Mouse (Mus musculus) frontal cortex, postnatal 14 days (tissue): ENCODE results near the gene Dock8.

Source experiments
- DNase-seq, 2 experiments: peaks; one replicate each; pipeline ENCODE4 v3.0.0; 2022; ENCODE audit warnings: low spot score in 2 of 2

The Dock8 gene

DNA sequence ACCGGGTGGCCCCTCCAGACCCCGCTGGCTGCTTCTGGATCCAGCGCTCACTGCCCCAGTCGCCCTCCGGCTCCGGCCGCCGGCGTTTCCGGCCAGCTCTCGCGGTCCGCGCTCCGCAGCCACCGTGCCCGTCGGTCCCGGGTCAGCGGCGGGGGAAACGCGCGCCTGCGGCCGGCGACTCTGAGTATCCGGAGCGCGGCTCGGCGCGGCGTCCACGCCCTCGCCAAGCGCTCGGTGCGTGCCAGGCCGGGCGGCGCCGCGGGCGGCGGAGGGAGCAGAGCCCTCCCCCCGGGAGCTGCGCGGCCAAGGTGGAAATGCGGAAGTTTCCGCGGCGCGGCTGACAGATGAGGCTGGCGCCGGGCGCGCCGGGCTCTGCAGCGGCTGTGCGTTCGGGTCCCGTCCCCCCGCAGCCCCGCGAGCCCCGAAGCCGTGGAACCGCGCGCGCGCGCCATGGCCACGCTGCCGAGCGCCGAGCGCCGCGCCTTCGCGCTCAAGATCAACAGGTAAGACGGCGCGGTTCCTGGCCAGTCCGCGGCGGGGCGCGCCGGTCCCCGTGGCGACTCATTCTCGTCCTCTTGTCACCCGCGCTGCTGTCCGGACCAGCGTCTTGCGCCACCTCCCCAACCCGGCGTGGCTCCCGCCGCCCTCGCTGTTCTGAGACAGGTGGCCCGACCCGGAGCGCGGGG, at the start of gene Dock8:
Gene Dock8 (plus strand): TSS at position 334 of the 686 bp plus-strand sequence.
- peak; percentile 10 to 18 for DNase-seq

DNA sequence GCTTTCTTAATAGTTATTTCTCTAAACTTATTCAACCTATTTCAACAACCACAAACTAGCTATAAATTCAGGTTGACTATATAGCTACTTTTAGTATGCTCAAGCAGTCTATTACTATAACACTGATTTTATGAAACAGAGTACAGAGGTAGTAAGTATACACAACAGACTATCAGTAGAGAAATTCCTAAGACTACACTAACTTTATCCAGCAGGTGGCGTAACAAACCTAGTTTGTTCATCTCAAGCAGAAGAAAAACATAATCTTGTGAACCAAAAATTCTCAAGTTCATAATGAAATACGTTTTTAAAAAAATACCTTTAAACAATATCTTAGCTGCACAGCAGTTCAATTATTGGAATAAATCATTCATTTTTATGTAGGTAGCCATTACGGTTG, 40.8 kb upstream of the Dock8 start:
- DNase-seq = no peak

DNA sequence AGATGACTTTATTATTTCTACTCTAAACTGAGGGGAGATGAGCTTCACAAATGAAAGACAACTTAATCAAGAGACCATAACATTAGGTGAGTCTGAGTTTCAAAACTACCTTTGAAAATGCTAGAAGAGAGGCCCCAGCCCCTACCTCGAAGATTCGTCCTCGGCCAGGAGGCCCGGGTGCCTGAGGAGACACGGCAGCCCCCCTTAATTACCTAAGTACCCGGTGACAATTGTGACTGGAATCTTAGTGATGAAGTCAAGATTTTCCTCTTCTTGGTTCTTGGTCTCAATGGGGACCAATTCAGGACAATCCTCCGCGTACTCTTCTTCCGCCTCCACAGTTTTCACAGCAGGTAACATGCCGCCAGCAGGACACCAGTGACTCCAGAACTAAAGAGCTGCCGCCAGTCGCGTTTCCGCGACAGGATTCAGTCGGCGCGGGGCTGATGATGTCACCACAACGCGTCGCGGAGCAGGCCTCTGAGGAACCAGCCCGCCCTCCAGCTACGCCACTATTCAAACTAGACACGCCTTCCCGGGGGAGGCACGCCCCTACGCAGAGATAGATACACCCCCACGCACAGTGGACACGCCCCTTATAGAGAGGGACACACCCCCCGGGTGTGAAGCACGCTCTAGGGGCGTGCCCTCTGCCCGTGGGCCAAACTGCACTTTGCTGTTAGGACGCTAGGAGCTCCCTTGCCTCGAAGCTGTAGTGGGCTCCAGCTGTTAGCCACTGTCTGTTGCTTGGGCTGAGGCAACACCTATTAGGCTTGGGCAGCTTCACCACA, 38.0 kb upstream of the Dock8 start, which contains the start of gene Cbwd1:
Gene Cbwd1 (minus strand): TSS at position 439 of the 791 bp plus-strand sequence.
- peak; percentile 94 to 96 for DNase-seq

DNA sequence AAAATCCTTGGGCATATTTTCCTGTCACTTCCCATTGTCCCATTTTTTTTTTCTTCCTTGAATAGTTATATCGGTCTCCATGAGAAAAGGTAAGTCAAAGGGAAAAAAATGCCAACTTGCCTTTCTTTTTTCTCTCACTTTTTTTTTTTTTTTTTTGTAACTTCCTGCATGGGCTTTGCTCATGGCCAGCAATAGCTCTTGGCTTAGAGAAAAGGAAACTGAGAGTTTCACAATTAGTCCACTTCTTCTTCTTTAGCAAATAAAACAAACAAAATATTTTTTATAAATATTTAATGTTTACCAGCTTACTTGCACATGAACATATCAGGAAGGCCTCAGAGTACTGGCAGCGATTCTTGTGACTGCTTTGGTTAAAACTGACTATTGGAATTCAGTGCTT, 33.1 kb upstream of the Dock8 start:
- DNase-seq = no peak

DNA sequence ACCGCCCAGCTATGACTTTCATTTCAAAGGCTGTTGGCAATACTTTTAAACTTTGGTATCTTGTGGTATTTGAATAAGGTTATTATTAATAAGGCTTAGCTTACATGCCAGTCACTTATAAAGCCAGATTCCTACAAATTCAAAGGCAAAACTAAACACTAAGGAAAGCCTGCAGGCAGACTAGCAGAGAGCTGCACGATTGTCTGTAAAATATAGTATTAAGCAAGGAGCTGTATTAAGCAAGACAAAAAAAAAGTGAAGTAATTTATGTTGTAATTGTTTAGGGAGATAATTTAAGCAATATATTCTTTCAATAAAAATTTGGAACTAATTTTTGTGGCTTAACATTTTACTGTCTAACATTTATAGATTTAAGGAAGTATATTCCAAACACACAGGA, 32.4 kb upstream of the Dock8 start:
- DNase-seq = no peak

DNA sequence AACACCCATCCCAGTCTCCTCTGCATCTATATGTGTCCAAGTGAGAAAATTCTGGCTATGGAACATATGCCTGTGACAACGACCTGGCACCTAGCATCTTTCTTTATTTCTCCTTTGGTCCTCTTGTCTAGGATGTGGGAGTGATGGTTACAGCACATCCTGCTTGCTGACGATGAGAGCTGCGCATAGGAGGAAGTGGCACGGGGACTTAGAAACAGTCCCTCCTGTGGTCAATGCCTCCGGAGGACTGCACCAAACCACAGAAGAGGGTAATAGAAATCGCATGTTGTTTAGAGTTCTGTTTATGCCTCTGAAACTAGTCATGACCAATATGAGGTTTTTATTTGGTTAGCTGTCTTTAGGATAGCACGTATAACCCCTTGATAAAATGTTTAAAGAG, 28.0 kb upstream of the Dock8 start:
- DNase-seq = no peak

DNA sequence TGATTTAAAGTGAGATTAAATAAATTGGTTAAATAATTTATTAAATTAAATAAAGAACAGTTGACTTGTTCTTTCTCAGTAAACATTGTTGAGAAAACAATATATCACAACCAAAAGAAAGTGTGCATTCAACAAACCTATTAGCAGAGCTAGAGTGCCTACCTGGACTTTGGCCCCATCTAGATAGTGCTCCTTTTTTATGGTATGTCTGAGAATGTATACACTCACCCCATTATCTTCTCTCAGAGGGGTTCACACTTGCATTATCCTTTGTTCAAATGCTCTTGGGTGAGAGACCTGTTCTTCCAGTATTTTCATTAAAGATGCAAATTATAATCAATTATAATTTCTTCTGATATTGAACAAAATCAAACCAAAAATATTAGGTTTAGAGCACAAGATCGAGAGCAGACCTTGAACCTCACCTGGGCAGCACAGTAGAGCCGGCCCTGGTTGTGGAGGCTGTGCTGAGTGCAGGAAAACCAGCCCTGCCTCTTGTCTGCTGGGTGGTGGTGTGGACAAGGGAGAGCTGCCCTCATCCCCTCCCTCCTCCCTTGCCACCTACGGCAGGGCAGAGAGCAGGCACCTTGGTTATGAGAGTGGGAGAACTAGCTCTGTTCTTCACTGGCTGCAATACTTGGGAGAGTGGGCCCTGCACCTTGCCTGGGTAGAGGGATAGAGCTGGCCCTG, 26.5 kb upstream of the Dock8 start:
- DNase-seq = no peak

DNA sequence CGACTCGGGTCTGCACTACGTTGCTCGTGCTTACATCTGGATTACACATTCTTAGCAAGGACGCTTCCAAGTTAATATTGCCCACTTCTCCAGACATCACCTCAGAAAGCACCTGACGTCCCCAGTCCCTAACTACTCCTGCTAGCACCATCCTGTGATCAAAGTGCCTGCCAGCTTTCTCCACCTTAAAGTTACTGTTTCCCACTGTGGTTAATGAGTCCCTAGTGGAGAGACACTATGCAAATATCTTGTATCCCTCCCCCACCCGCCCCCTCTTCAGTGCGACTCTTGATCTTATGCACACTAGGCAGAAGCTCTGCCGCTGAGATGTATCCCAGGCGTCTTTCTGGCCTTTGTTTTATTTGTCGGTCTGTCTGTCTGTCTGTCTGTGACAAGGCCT, 21.3 kb upstream of the Dock8 start:
- DNase-seq = no peak

DNA sequence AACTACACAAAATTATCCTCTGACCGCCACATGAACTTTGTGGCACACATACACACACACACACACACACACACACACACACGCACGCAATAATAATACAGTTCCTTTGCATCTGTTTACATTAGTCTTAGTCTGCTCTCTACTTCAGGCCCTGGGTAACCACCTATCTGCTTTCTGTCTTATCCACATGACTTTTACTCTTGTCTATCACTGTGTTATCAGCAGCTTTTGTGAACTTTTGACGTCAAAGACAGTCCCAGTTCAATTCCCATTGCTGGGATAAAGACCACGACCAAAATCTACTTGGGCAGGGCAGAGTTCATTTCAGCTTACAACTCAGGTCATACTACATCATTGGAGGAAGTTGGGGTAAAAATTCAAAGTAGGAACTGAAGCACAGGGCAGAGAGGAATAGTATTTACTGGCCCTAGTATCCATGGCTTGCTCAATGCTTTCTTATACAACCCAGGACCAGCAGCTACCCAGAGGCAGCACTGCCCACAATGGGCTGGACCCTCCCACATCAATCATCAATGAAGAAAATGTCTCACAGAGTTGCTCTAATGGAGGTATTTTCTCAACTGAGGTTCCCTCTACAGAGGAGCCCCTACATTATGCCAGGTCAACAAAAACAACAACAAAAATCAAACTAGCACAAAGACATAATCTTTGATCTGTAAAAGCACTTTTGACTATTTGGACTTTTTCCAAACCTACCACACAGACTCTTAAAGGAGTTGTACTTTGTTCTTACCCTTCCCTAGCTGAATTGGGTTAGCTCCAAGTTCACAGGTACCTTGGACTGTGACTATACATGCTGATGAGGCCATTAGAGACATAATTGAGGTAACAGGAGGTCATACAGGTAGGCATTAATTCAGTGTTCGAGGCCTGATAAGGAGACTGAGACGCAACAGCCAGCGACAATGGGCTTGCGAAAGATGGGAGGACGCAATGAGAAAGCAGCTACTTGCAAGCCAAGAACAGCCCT, 20.2 kb upstream of the Dock8 start:
- DNase-seq = no peak

DNA sequence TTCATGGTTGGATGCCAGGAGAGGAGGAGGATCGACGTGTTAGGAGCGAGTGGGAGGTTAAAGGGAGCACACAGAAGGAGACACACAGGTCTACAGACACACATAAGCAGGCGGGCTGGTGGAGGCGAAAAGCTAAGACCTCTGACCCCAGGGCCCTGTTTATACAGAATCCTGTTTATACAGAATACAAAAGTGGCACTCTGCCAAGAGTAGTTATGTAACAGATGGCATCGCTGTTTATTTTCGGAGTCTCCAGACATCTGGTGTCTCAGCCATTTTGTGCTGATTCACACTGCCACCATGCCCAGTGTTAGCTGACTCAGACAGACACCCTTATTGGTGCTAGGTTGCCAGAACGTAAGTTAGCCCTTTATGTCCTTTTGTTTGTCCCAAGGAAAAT, 18.0 kb upstream of the Dock8 start:
- peak in 1 of 2 experiments; percentile 9 for DNase-seq

DNA sequence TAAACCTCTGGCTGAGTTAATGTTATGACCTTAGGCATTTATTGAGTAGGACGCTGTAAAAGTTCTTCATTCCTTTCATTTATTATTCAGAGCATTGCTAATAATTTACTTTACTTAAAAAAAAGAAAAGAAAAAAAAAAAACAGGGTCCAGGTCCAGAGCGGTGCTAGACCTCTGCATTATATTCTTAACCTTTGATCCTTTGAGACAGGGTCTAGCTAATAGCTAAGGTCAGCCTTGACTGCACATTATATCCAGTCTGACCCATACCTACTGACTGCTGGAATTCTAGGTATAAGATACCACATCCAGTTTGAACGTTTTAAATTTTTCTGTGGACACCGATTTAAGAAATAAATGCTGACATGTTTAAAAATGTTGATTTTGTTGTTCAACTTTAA, 16.3 kb upstream of the Dock8 start:
- no peak for DNase-seq

DNA sequence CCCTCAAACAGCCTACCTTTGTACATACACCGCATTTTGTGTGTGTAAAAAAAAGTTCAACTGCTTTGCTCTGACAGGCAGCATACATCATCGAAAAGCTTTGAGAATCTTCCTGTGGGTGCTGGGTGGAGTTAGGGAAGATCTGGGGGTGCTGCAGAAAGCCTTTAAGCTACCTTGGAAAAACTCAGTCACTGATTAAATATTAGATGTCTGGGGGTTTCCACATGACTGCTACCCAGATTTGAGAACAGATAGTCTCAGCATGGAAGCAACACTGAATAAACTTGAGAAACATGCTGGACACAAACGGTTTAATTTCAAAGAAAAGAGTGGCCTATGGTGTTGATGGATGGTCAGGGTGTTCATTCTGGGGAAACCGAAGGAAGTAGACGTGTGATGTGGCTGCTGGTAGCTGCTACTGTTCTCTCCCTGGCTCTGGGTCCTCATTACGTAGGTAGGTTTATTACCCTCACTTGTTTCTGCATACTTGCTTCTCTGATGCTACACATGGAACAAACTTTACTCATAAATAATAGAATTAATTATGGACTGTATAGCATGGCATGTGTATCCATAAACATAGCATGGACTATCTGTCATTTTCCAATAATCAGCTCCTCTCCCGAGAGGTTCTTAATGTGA, 15.4 kb upstream of the Dock8 start:
- DNase-seq = no peak

DNA sequence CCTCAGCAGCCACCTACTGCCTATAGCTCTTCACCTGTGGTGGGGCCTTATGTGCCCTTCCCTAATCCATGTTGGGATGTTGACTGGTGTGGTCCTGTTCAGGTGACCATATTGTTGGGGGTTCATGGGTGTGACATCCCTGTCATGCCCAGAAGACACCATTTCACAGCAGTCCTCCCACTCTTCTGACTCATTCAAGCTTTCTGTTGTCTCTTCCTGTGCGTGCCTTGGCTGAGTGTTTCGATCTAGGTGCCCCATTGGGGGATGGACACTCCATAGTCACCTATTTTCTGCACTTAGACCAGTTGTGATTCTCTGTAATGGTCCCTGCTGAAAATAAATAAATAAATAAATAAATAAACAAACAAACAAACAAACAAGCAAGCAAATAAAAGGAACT, 14.3 kb upstream of the Dock8 start:
- no peak for DNase-seq

DNA sequence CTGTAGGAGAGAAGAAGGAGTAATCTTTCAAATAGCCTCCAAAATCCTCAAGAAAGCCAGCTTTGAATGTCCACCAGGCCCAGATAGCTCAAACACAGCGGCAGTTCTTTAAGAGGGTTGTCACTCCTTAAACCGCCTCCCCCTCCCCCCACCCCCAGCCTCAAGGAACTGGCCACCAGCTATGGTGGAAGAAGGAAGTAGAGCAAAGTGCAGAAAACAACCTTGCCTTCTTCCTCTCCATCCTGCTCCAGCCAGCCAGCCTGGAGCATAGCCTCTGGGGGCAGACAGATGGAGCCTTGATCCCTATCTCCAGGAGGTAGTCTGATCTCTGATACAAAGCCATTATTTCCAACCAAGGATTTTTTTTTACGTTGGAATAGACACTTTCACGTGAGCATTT, 12.0 kb upstream of the Dock8 start:
- no peak for DNase-seq

DNA sequence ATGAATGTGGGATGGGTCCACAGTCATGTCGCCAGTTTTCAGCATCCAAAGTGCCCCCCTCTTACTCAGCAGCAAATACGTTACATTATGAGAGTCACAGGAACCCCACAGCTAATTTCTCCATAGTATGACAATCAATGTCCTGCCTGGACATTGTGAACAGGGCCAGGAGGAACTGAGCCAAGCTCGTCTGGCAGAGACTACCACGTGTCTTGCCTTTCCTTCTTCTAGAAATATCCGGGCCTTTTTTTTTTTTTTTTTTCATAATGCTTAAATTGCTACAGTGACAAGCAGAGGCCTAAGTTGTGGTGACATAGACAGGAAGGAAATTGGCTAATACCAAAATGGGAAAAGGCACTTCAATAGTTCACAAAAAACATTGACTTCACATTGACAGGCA, 10.5 kb upstream of the Dock8 start:
- DNase-seq = no peak

DNA sequence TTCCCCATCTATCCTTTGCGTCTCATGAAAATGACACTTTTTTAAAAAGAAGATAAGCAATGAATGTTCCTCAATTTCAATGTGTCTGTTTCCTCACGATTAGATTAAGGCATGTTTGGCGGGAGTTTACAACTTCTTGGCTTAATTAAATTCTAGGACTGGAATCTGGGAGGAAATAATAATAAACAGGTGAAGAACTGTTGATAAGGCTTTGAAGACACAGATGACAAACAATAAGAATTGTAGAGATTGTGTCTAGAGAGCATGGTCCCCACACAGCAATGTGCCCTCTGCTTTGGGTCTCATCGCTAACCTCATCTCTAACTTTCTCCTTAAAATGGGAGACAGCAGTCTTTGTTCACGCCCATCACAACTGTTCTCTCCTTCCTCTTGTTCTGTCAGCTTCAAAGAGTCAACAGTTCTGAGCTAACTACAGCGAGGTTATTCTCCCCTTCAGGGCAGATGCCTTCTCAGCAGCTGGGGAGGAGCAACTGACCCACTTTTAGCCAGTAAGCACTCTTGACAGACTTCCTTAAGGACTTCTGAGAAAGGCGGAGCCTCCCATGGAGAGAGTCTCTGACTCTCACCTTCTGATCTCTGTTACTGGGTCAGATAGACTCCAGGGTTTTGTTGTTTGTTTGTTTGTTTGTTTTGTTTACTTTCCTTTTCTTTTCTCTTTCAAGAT, 9.1 kb upstream of the Dock8 start:
- no peak for DNase-seq

DNA sequence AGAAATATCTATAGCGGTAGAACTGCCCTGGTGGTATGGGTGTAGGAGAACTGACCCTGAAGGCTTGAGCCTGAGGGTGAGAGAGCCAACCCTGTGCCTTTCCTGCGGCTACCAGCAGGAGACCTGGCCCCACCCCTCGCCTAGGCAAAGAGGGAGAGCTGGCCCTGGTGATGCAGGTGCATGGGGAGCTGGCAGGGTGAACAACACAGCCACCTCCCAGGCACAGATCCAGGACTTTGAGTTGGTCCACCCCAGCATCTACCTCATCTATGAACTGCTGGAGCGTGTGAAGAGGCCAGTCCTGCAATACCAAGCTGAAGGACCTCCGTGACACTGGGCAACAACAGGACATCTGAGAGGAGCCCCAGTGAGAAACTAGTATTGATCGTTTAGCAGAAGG, 5.8 kb upstream of the Dock8 start:
- no peak for DNase-seq

DNA sequence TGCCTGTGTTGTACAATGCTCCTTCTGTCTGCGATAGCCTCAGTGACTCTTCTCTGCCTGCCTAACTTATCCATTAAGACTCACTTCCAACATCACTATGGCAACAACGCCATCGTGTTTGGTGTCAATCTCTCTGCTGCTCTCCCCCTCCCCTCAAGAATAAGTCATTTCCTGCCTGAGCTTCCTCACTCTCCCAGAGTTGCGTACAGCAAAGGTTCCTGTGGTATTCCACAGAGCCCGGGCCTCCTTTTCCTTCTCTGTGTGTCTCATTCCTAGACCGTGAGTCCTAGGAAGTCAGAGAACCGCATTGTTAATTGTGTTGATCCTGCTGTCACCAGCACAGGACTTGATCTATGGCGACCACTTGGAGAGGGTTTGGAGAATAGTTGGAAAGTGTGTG, 4.4 kb upstream of the Dock8 start:
- no peak for DNase-seq

DNA sequence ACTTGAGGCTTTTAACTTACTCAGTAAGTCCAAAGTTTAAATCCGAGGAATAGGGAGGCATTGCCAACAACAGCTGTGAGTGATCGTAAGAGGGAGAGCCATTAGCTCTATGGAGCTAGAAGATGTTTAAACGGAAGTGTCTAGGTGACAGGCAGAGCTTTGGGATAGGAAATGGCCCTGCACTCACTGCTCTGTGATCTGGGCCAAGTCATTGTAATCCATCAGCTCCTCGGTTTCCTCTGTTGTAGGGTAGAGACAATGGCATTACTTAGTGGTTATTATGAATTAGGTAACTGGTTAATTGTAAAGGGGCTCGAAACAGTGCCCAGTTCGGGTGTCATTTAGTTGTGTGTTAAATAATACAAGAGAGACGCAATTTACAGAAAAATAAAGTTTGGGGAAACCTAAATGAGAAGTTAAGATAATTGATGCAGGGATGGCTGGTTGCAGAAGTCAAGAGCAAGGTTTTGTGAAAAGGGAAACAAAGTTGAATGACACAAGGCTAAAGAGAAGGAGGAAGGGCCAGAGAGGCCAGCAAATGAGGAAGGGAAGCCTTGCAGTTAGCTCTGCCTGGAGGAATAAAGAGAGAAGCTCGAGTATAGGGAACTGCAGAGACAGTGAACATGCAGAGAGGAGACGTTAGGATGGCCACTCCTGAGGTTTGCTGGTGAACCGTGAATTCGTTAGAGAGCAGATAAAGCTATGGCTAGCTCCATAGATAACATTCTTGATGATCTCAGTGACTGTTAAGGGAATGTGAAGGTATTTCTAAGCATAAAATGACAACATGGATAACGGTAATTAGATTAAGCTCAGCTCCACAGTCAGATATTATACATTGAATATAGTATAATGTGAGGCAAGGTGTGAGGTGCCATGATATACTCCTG, 2.3 kb upstream of the Dock8 start:
- no peak for DNase-seq
